Mouse (Mus musculus) right cerebral cortex, adult 18-20 months (tissue): ENCODE data around the gene Tmem234.

Experiments
- DNase-seq: peaks from one replicate; pipeline ENCODE4 v3.0.0; 2022; ENCODE audit warnings: mixed read lengths

Tmem234 gene

DNA sequence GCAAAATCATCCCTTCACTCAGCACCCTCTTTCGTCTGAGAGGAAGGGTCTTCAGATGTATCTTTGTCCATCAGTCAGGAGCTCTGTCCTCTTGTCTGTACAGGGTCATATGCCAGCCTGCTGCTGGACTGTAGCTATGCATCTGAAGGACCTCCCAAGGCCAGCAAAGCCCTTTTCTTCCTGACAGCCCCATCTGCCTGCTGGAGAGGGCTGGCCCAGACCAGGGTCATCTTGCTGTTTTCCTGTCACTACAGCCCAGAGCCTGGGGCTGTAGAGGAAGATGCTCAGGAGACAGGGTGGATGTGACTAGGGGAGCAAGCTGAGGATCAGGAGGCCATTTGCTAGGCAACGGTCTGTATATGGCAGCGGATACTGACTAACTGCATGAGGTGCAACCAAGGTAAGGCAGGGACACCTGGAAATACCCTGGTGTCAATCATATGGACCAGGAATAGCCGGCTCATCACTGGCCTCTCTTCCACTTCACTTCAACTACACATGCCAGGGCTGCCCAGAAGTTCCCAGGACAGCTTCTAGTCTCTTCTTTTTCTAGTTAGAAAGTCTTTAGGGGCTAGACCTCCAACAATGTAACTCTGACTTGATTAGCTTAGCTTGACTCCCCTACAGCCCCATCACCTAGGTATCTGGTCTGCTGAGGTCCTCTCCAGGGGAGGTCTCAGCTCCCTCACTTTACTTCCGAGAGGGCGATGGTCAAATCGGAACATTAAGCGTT lies 22.5 kb downstream of the Tmem234 start:
- DNase-seq = no peak

DNA sequence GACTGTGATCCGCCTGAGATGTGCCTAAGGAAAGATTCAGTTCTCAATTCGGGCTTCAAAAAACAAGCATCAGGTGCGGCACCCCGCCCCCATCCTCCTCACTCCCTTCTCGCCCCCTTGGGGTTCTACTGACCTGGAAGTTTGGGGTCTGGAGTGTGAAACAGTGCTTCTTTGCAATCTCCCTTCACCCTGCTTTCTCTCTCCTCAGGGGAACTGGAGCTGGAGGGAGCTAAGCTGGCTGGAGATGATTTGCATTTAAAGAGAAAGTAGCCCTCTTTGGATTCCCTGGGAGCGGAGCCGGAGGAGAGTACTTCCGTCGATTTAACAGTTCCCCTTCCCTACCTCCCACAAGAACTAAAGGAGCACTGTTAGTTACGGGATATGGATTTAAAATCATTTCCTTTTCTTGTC lies 23.2 kb downstream of the Tmem234 start, which contains the start of gene Ccdc28b:
TSS of gene Ccdc28b (minus strand) at position 267 of the 411 bp plus-strand sequence.
- DNase-seq = peak; percentile 71

DNA sequence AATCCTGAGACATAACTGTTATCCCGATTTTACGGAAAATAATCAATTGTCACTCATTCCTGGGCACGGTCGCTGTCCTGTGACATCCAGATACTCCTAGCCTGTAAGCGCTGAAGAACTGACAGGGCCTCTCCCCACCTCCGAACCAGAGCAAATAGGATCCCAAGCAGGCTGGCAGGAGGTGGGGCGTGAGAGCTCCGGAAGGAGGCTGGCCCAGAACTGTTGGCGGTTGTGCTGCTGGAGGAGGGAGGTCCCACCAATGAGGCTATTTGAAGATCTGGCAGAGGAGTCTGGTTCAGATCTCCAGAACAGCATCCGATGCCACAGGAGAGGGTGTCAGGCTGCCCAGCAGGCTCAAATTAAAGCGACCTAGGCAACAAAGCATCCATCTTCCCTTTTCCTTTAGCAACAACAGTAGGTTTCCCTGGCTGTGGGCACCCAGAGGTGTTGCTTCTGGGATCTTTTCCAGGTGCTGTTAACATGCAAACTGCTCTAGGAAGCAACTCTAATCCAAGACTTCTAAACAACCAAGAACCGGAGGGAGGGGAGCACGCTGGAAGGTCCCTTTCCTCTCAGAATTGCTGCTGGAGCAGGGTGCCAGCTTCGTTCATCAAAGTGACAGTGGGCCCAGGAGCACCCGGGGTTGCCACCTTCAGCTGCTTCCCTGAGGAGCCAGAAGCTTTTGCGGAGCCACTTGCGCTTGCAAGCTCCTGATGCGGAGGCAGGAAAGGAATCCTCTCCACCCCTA lies 24.0 kb downstream of the Tmem234 start:
- peak; percentile 94 for DNase-seq

DNA sequence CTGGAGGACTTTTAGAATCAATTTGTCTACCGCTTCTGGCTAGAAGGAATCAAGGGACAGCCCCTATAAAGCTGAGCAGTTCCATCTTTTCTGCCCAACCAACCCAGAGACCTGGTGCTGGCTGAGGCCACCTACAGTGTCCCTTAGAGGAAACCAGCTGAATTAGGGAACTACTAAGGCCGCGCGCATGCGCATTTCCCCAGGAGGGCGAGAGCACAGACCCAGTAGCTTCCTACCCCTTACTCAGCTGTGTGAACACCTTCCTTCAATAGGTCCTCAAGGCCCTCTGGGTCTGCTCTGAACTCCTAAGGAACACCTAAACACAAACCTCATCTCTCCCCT lies 24.5 kb downstream of the Tmem234 start:
- peak; percentile 69 for DNase-seq

DNA sequence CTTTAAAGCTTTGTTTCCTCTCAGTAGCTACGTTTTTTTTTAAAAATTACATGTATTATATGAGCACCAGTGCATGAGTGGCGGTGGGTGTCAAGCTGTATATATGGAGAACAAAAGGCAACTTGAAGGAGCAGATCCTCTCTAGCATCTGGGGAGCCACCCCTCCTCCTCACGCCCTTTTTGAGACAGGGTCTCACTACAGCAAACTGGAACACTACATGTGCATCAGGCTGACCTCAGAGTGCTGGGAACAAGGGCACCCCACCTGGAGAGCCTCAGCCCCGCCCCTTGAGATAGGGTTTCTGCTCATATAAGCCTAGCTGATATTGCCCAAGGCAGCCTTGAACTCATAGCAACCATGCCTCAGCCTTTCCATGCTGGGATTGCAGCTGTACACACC lies 25.0 kb downstream of the Tmem234 start:
- DNase-seq = no peak

DNA sequence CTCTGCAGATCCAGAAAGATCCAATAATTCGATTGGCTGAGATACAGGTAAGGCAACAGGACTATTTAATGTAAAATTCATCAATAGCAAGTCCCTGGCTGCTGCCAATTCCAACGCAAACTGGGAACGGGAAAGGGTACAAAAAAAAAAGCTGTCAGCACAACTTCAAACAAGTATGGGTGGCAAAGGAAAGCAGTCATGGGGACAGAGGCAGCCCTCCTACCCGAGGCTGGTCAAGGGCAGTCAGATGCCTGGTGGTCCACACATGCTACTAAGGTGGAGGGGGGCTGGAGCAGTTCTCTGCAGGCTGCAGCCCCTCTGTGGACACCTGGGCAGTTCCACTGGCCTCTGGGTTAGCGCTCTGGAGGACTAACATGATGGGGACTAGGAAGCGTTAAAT lies 25.6 kb downstream of the Tmem234 start:
- no peak for DNase-seq

DNA sequence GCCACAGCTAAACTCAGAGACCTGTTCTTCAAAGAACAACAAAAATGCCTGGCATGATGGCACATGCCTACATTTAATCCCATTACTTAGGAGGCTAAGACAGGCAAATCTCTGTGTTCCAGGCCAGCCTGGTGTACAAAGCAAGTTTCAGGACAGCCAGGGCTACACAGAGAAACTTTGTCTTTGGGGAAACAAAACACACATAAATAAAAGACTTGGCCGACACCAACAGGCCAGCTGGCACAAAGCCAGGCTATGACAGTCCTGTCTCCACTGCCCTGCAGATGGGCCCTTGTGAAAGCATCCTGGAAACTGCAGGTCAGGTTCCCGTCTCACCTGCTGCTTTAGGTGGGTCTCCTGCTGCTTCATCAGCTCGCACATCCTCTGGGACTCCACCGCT lies 30.5 kb downstream of the Tmem234 start:
- DNase-seq = no peak

DNA sequence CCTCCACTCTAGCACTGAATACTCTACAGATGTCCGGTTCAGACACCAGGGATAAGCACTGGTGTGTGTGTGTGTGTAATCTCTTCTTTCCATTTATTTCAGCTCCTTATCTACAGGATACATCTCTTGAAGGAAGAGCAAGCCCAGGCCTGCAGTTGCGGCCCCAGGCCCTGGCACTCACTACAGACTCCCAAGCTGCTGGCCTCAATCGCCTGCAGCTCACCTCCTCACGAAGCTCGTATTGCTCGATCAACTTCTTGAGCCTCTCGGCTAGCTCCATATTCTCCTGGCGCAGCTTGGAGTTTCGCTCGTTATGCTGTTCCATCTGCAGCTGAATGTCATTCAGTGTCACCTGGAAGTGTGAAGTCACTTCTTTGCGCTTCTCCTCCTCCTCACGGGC lies 31.4 kb downstream of the Tmem234 start:
- no peak for DNase-seq

DNA sequence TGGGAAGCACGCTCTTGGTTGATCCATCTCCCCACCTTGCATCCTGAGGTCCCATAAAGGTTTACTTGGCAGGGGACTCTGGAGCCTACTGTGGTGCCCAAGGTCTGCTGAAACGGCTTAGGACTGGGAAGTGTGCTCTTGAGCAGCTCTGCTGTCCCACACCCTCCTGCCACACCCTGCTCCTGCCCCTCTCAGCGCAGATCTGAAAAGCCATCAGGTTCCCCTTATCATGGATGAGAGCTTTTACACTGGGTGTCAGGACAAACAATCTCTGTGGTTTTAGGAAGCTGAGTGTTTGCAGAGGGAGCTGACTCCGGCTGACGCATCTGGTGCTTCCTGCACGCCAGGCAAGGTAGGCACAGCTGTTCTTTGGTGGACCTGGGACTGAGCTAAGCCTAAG lies 33.4 kb downstream of the Tmem234 start:
- DNase-seq = no peak

DNA sequence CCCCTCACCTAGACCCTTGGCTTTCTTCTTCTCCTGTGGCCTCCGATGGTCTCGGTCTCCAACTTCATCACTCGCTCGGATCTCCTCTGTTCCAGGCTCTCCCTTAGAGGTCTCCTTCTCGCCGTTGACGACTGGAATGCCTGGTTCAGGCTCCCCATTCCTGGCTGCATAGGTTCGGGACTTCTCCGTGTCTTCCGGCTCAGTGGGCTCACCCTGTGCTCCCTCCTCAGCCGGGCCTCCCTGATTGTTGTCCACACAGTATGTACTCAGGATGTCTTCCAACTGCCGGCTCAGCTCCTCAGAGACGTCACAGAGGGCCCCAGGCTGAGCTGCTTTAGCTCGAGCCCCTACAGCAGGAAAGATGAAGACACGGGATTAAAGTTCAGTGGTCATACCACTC lies 38.8 kb downstream of the Tmem234 start:
- DNase-seq = no peak

DNA sequence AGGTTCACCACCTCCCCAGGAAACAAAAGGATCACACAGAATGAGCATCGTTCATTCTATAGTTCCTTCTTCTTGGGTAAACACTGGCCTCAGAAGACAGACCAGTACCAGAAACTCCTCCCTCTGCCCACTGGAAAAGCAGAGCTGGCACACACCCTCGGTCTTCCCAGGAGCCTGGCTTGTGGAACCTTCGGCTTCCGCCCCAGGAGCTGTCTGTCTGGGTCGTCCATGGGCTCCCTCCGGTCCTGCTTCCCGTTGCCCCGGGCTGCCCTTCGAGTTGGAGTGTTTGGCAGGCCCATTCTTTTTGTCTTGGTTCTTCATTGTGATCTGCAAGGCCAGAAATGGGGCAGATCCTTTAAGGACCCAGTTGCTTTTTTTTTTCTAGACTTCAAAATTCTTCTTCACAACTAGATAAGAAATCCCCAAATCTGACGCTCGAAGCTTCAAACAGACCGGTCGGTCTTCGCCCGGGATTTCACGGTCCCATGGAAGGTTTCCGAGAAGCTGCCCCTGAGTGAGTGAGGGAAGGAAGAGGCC lies 39.7 kb downstream of the Tmem234 start:
- no peak for DNase-seq

DNA sequence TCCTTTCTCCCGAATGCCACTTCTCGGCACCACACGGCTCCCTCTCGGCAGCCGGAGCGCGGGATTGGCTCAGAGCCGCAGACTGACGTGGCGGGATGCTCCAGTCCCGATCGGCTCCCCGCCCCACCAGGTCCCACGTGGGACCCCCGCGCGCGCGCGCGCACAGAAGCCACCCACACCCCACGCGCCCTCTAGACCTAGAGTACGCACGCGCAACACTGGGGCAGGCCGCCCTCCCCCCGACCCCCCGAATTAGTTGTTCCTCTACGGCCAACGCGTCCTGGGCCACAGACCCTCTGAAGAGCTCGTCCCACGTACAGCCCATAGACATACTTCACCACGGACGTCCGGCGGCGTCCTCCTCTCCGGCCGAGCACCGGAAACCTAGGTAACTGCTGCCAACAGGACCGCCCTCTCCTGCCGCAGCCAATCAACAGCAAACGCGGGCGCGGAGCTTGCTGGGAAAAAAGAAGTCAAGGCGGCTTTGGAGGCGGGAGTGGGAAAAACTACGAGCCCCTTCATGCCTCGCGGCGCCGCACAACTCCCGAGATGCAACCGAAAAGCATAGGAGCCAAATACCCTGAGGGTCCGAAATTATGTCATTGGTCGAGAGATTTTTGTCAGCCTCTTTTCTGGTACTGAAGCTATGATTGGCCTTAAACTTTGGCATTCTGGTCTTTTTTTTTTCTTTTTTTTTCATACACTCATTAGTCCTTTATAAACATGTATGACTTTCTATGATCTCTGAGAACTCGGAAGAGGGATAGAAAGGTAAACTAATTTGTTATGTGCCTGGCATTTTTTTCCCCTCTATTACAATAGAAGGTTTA lies 40.4 kb downstream of the Tmem234 start, which contains the start of gene Txlna:
TSS of gene Txlna (minus strand) at position 428 of the 830 bp plus-strand sequence.
- DNase-seq = peak; percentile 98

DNA sequence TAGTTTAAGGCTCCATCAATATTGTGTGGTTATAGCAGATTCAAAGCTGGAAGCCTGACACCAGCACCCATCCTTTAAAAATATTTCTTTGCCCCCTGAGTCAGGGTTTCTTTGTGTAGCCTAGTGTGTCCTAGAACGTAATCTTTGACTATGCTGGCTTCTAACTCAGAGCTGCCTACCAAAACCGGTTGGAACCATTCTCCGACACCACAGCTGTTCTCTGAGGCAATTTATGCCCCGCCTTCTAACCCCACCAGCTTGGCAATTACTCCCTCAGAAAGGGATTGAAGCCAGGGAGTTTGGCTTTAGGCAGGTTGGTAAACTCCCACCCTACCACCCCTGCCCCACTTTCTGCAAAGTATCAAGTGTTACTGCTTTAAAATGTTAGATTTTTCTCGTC lies 41.3 kb downstream of the Tmem234 start:
- no peak for DNase-seq

DNA sequence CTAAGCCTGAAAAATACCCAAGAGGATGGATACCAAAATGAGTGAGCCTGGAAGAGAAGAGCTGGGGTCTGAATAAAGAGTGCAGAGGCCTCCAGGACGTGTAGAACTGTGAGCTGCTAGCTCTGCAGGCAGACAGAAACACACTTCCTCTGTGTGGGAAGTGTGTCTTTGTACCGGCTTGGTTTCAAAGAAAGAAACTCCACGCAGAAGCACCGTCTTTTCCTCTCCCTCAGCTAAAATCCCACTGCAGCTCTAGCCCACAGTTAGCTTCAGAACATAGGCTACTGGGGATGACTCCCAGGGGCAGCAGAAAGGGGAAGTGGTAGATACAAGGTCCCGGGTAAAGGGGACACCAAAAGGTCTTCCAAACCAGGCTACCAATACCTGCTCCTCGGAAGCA lies 44.7 kb downstream of the Tmem234 start:
- DNase-seq = peak; percentile 39

DNA sequence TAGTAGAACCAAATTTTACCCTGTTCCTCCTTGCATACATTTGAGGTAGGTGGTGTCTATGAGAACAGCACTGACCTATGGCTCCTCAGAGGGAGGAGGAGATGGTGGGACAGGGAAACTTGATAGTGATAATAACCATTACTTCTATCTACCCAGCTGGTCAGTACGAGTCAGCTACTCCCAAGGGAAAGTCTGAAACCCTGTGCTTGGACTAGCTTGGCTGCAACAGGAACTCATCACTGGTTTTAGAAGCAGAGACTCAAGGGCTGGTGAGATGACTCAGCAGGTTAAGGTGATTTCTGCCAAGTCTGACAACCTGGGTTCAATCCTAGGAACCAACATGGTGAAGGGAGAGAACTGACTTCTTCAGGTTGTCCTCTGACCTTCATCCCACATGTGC lies 48.2 kb downstream of the Tmem234 start:
- no peak for DNase-seq

DNA sequence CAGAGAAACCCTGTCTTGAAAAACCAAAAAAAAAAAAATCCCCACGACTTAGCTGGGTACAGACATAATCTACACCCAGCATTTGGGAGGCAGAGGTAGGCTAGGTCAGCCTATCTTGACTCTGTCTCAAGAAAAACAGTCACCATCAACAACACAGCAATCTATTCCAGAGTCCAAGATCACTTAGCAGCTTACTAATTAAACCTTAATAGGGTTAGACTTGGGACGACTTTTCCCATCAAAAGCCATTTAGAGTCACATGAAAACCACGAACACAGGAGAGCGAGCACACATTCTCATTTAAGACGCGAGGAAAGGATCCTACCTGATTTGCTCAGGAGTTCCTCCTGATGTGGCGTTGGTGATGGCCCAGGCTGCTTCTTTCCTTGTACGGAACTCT lies 49.9 kb downstream of the Tmem234 start:
- no peak for DNase-seq

DNA sequence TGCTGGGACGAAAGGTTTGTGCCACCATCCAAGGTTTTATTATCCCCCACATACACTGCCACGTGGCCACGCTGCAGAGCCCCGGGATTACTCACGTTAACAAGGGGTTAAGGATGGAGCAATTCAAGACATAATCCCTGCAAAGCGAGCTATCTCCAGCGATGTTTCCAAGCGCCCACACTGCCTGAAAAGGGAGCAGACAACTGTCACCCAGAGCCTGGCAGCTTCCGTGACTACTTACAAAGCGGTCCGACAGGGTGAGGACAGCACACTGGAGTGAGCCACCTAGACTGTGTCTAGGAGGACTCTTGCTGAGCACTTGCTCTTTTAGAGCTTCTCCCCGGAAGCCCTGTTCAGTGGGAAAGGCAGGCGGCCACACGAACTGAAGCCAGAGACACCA lies 54.3 kb downstream of the Tmem234 start:
- peak; percentile 51 for DNase-seq

DNA sequence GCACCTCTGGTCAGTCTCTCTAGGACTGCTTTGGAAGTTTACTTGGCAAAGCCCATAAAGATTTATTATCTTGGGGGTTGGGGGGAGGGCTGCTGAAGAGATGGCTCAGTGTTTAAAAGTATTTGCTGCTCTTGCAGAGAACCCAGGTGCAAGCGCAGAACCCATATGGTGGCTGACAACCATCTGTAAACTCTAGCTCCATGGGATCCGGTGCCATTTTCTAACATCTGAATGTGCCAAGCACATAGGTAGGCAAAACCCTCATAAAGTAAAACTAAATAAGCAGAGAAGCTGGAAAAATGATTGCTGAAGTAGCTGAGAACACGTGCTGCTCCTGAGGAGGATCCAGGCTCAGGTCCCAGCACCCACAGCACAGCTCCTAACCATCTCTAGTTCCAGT lies 61.1 kb downstream of the Tmem234 start:
- no peak for DNase-seq

DNA sequence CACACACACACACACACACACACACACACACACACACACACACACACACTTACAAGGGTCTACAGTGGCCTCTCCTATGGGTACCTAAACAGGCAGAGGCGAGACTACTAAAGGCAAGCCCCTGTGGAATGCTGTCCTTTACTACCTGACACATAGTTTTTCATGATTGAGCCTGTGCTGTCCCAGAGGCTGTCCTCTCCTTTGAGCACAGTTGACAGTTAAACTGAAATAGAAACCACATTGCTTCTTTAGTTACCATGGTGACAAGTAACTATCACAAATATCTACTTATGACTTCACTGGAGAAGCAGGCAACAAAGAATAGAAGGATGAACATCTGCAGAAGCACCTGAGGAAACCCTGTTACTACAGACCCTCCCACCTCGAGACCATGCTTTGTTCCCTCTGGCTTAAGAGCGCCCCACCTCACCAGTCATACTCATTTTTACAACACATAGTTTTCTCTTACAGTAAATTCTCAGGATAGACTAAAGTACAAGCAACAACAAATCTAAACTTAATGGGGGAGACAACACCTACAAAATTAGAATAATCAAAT lies 61.9 kb downstream of the Tmem234 start:
- no peak for DNase-seq

DNA sequence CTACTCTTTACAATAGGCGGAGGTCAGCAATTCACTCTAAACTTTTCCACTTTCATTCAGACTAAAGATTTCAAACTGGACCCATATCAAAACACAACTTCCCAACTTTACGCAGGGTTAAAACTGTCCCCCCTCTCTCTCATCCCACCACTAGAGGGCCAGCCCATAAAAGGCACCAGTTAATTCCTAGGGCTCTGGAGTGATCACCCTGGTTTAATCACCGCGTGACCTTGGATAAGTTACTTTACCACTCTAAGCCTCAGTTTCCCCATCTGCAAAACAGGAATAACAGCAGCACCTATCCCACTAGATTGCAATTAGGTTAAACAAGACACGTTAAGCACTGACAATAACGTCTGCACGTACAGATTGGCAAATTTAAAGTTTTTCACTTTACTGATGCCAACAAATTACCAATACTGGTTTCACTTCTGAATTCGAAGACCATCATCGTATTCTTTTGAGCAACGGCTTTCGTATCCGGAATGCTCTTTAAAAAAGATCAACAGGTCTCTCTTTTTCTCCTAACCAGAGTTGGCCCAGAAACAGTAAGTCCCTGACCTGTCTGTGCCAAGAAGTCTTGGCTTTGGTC lies 71.1 kb downstream of the Tmem234 start:
- peak; percentile 28 for DNase-seq

DNA sequence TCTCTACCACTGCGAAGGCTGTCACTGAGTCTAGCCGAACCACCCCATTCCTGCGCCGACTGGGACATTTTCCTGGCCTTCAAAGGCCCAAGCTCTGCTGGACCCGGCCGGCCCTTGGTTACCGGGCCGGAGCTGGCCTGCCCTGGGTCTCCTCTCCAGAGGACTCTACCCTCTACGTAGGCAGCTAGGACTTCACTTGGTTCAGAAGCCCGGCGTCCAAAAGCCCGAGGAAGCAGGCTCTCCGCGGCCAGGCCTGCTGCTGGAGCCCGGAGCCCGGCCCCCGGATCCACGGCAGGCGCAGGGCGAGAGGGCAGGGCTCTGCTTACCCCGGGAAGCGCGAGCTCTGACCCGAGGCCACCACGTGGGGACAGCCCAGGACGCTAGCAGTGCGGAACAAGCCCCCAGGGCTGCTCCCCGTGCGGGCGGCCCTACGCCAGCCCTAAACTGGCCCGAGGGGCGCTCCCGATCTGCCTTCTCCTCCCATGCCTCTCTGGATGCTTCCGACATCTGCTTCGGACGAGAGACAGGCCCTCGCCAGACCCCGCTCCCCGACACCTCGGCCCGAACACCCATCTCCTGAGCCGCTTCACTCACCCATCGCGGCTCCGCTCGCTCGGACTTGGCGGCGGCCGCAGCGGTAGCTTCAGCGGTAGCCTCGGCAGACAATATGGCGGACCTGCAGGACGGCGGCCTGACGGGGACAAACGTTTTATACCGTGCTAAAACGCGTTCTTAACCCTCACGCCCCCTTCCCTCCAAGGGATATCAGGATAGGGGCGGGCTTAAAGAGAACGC lies 71.8 kb downstream of the Tmem234 start, which contains the start of gene Kpna6:
TSS of gene Kpna6 (minus strand) at position 685 of the 795 bp plus-strand sequence.
- peak; percentile 94 for DNase-seq
